Mouse (Mus musculus): Measurements from ENCODE around the gene Pdzrn4. TPM values are rescaled to one million over a fixed set of nuclear protein-coding genes. Genes with fewer than 3 reads are reported as not detected.

Gene Pdzrn4
- polyA plus RNA-seq, 1 experiment from 2014 or later: 2.6 TPM

DNA sequence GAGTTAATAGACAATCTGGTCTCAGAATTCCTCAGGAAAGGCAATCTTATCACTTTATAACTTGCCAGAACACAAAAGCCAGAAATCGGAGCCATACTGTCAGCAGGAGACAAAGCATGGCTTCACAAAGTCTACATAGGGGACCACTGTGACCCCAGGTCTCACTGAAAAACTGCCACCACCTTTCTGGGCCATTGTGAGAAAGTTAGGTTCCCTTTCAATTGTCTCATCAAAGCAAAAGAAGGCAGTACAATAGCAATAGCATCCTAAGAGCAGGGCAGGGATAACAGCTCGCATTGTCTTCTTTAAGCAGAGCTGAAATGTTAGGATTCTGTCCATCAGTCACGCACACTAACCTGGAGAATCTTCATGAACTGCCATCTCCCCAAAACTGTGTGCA lies 216.5 kb downstream of the Pdzrn4 start:
- WGBS: 88% methylated on average over 3 of the region's 3 CpGs
- H3K27me3 ChIP-seq (replicated peaks; ENCODE audit: control insufficient read depth, insufficient read depth, low read length): no peaks in the 10 kb centered on the region
- no peak for ATAC-seq (replicated peaks; ENCODE audit: low FRiP score, low TSS enrichment, low read depth)

DNA sequence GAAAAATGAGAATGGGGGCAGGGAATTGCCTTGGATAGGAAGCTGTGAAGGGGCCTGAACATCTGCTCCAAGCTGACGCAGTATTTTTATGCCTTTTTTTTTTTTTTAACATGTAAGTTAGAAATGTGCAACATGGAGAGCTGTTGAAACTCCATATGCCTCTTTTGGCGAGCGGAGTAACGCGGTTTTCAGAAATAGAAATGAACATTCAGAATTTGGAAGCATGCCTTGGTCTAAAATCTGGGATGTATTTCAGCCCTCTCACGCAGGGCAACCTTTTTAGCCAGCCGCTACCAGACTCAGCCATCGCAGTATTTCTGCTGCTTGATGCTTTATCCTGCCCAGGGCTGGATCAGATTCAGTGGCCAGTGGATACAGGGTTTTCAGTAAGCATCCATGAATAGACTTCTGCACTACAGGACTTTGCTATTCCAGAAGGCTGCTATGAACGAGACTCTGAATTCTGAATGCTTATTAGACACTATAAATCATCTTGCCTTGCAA lies 225.1 kb downstream of the Pdzrn4 start:
- no peak for DNase-seq (ENCODE audit: low spot score)

More for the DNA sequence above, 216.5 kb downstream of the Pdzrn4 start:
- no peak overlapping the region for H3K27ac ChIP-seq (ENCODE audit: low read depth)
- H3K4me1 ChIP-seq (replicated peaks; ENCODE audit: control insufficient read depth, insufficient read depth, low read length): no peaks in the 10 kb centered on the region
- H3K9ac ChIP-seq (ENCODE audit: low read length): no peak overlapping the region
- no peaks in the 10 kb centered on the region for H3K9me3 ChIP-seq (ENCODE audit: control insufficient read depth, low read length)
- H3K4me3 ChIP-seq (ENCODE audit: low read depth, low read length): no peak overlapping the region
- H3K4me2 ChIP-seq (ENCODE audit: low read length): no peak overlapping the region
- no peak for DNase-seq (ENCODE audit: low spot score)
- H3K36me3 ChIP-seq (ENCODE audit: control insufficient read depth, insufficient read depth, low read length): no peaks in the 10 kb centered on the region

DNA sequence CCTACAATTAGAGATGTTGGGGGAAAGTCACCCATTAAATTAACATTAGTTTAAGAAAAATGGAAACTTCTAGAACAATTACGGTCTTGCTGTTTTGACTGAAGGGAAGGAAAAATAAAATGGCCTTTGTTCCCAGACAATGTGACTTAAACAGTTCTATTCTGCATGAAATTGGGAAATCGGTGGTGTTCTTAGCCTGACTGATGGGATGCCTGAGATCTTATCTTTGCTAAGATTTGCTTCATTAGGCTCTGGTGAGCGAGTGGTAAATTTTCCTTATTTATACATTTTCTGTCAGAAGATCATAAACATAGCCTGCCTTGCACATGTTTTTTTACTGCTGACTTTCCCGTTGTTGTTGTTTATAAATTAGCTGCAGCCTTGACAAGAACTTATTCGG lies 225.6 kb downstream of the Pdzrn4 start:
- DNase-seq (ENCODE audit: low spot score) (no peak), ATAC-seq (replicated peaks; ENCODE audit: low FRiP score, low TSS enrichment, low read depth) (no peak)
- Histone ChIP-seq H3K4me3 (ENCODE audit: low read depth, low read length) (no peak overlapping the region), H3K9me3 (ENCODE audit: control insufficient read depth, low read length) (no peaks in the 10 kb centered on the region), H3K4me1 (replicated peaks; ENCODE audit: control insufficient read depth, insufficient read depth, low read length) (no peaks in the 10 kb centered on the region), H3K9ac (ENCODE audit: low read length) (no peak overlapping the region), H3K27ac (ENCODE audit: low read depth) (no peak overlapping the region), H3K4me2 (ENCODE audit: low read length) (no peak overlapping the region), H3K36me3 (ENCODE audit: control insufficient read depth, insufficient read depth, low read length) (no peaks in the 10 kb centered on the region), H3K27me3 (replicated peaks; ENCODE audit: control insufficient read depth, insufficient read depth, low read length) (no peaks in the 10 kb centered on the region)
- WGBS: 50% methylated on average over 5 of the region's 5 CpGs

More for the DNA sequence above, 225.1 kb downstream of the Pdzrn4 start:
- H3K27me3 ChIP-seq (replicated peaks; ENCODE audit: control insufficient read depth, insufficient read depth, low read length): no peaks in the 10 kb centered on the region
- ATAC-seq (replicated peaks; ENCODE audit: low FRiP score, low TSS enrichment, low read depth): no peak
- H3K4me2 ChIP-seq (ENCODE audit: low read length): no peak overlapping the region
- H3K9ac ChIP-seq (ENCODE audit: low read length): no peak overlapping the region
- no peaks in the 10 kb centered on the region for H3K9me3 ChIP-seq (ENCODE audit: control insufficient read depth, low read length)
- 77% methylated on average over 9 of the region's 9 CpGs for WGBS
- H3K36me3 ChIP-seq (ENCODE audit: control insufficient read depth, insufficient read depth, low read length): no peaks in the 10 kb centered on the region
- no peak overlapping the region for H3K27ac ChIP-seq (ENCODE audit: low read depth)
- H3K4me3 ChIP-seq (ENCODE audit: low read depth, low read length): no peak overlapping the region
- no peaks in the 10 kb centered on the region for H3K4me1 ChIP-seq (replicated peaks; ENCODE audit: control insufficient read depth, insufficient read depth, low read length)

GRCm38 (mm10) chr15:92629172-92629571 lies 232.5 kb downstream of the Pdzrn4 start:
- no peaks in the 10 kb centered on the region for H3K27me3 ChIP-seq (replicated peaks; ENCODE audit: control insufficient read depth, insufficient read depth, low read length)
- no peak overlapping the region for H3K27ac ChIP-seq (ENCODE audit: low read depth)
- no peaks in the 10 kb centered on the region for H3K36me3 ChIP-seq (ENCODE audit: control insufficient read depth, insufficient read depth, low read length)
- whole genome bisulfite sequencing: 42% methylated on average over 2 of the region's 2 CpGs
- DNase-seq (ENCODE audit: low spot score): no peak
- no peak for ATAC-seq (replicated peaks; ENCODE audit: low FRiP score, low TSS enrichment, low read depth)
- no peaks in the 10 kb centered on the region for H3K4me1 ChIP-seq (replicated peaks; ENCODE audit: control insufficient read depth, insufficient read depth, low read length)
- H3K4me2 ChIP-seq (ENCODE audit: low read length): no peak overlapping the region
- no peak overlapping the region for H3K9ac ChIP-seq (ENCODE audit: low read length)
- no peak overlapping the region for H3K4me3 ChIP-seq (ENCODE audit: low read depth, low read length)
- no peaks in the 10 kb centered on the region for H3K9me3 ChIP-seq (ENCODE audit: control insufficient read depth, low read length)

DNA sequence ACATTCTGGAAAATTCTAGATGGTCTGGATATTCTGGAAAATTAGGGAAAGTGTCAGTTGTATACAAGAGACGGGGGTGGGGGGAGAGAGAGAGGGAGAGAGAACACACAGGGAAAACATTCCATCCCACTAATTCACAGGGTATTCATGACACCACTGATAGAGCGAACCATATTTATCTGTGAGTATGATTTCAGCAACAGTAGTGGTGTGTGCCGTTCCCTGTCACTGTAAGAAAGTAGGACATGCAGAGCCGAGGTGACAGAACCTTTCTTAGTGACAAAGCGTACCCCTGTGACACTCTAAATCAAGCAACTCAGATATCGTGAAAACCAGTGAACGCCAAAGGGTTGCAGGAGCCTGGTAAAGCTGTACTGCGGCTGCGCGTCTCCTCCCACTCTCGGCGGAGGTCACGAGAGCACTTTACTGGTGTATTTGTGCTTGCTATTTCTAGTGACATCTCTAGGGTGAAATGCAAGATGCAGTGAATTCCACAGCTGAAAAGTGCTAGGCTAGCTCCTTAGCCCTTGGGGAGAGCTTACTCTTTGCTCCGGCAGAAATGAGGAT lies 237.4 kb downstream of the Pdzrn4 start:
- no peaks in the 10 kb centered on the region for H3K36me3 ChIP-seq (ENCODE audit: control insufficient read depth, insufficient read depth, low read length)
- H3K4me1 ChIP-seq (replicated peaks; ENCODE audit: control insufficient read depth, insufficient read depth, low read length): no peaks in the 10 kb centered on the region
- H3K4me2 ChIP-seq (ENCODE audit: low read length): no peak overlapping the region
- DNase-seq (ENCODE audit: low spot score) (no peak), ATAC-seq (replicated peaks; ENCODE audit: low FRiP score, low TSS enrichment, low read depth) (no peak)
- no peak overlapping the region for H3K4me3 ChIP-seq (ENCODE audit: low read depth, low read length)
- no peak overlapping the region for H3K9ac ChIP-seq (ENCODE audit: low read length)
- H3K27me3 ChIP-seq (replicated peaks; ENCODE audit: control insufficient read depth, insufficient read depth, low read length): no peaks in the 10 kb centered on the region
- no peaks in the 10 kb centered on the region for H3K9me3 ChIP-seq (ENCODE audit: control insufficient read depth, low read length)
- WGBS: 85% methylated on average over 14 of the region's 14 CpGs
- no peak overlapping the region for H3K27ac ChIP-seq (ENCODE audit: low read depth)

DNA sequence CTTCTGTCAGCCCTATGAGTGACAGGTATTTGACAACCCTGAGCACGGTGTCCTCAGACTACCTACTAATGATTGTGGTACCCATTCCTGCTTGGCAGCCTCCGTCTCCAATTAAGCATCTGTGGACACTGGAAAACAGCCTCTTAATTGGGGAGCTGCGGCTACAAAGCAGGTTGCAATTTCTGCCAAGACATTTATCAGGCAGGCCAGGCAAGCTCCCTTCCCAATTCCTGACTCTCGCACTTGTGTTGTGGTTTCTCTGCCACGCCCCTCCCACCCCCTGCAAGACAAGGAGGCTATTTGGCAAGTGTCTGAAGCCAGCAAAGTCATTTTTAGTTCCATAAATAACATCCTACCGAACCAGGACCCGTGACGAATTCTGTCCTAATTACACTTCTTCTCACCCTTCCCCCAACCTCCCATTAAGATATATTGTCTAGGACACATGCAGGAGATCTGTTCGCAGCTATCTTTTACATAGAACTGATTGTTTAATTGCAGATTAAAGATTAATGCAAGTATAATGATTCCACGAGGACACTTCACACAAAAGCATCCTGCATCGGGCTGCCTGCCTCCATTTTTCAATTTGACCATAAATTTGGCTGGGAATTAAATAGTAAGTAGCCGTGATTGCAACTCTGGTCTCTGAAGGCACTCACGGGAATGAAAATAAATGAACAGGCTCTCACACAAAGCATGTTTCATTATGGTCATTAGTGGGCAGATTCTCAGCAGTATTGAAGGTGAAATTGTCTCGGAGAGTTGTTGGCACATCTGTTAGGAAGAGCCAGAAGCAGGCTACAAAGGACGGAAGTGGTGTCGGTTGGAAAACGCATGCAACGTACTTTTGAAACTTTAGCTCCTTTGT lies 243.8 kb downstream of the Pdzrn4 start:
- no peaks in the 10 kb centered on the region for H3K36me3 ChIP-seq (ENCODE audit: control insufficient read depth, insufficient read depth, low read length)
- H3K9me3 ChIP-seq (ENCODE audit: control insufficient read depth, low read length): no peaks in the 10 kb centered on the region
- H3K4me2 ChIP-seq (ENCODE audit: low read length): no peak overlapping the region
- H3K4me1 ChIP-seq (replicated peaks; ENCODE audit: control insufficient read depth, insufficient read depth, low read length): no peaks in the 10 kb centered on the region
- DNase-seq (ENCODE audit: low spot score) (no peak), ATAC-seq (replicated peaks; ENCODE audit: low FRiP score, low TSS enrichment, low read depth) (no peak)
- no peaks in the 10 kb centered on the region for H3K27me3 ChIP-seq (replicated peaks; ENCODE audit: control insufficient read depth, insufficient read depth, low read length)
- H3K4me3 ChIP-seq (ENCODE audit: low read depth, low read length): no peak overlapping the region
- no peak overlapping the region for H3K9ac ChIP-seq (ENCODE audit: low read length)
- H3K27ac ChIP-seq (ENCODE audit: low read depth): no peak overlapping the region
- WGBS: 78% methylated on average over 18 of the region's 18 CpGs

DNA sequence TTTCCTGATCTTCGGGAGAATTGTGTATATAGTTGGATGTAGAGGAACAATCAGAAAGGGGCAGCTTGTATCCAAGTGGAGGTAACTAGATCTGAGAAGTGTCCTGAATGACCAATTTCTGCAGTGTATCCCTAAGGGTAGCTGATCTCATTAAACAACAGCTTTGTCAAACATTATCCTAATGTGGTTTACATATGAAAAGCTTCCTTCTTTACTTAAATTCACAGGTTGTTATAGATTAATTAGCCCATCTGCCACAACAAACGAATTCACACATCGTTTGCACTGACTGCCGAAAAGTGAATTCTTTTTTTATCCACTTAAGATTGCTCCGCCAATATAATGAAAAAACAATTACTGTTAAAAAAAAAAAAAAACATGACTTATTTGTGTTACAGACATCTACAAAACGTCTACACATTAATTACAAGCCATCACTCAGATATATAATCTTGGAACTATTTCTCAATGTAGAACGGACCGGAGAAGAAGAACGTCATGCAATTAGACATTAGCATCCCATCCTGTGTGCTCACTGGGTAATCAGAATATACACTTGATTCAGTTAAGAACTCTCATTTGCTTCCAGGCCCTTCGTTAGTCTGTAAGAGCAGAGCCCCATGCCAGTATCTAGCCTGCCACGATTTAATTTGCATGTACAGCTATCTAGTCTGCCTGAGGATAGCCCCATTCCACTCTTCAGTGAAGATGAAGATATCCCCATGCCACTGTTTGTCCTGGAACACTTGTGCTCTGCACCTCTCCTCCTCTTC lies 274.8 kb downstream of the Pdzrn4 start:
- Histone ChIP-seq H3K27ac (ENCODE audit: low read depth) (no peak overlapping the region), H3K4me1 (replicated peaks; ENCODE audit: control insufficient read depth, insufficient read depth, low read length) (no peaks in the 10 kb centered on the region), H3K4me2 (ENCODE audit: low read length) (no peak overlapping the region), H3K9me3 (ENCODE audit: control insufficient read depth, low read length) (no peaks in the 10 kb centered on the region), H3K4me3 (ENCODE audit: low read depth, low read length) (no peak overlapping the region), H3K27me3 (replicated peaks; ENCODE audit: control insufficient read depth, insufficient read depth, low read length) (no peaks in the 10 kb centered on the region), H3K36me3 (ENCODE audit: control insufficient read depth, insufficient read depth, low read length) (no peaks in the 10 kb centered on the region), H3K9ac (ENCODE audit: low read length) (no peak overlapping the region)
- WGBS: 86% methylated on average over 11 of the region's 11 CpGs
- ATAC-seq (replicated peaks; ENCODE audit: low FRiP score, low TSS enrichment, low read depth): no peak
- DNase-seq (ENCODE audit: low spot score): no peak

GRCm38 (mm10) chr15:92676096-92676495 lies 279.4 kb downstream of the Pdzrn4 start:
- ATAC-seq (replicated peaks; ENCODE audit: low FRiP score, low TSS enrichment, low read depth) (no peak), DNase-seq (ENCODE audit: low spot score) (no peak)
- Histone ChIP-seq H3K4me3 (ENCODE audit: low read depth, low read length) (no peak overlapping the region), H3K27me3 (replicated peaks; ENCODE audit: control insufficient read depth, insufficient read depth, low read length) (no peaks in the 10 kb centered on the region), H3K36me3 (ENCODE audit: control insufficient read depth, insufficient read depth, low read length) (no peaks in the 10 kb centered on the region), H3K27ac (ENCODE audit: low read depth) (no peak overlapping the region), H3K9ac (ENCODE audit: low read length) (no peak overlapping the region), H3K4me2 (ENCODE audit: low read length) (no peak overlapping the region), H3K4me1 (replicated peaks; ENCODE audit: control insufficient read depth, insufficient read depth, low read length) (no peaks in the 10 kb centered on the region), H3K9me3 (ENCODE audit: control insufficient read depth, low read length) (no peaks in the 10 kb centered on the region)
- WGBS: 88% methylated on average over 5 of the region's 5 CpGs
